Mouse (Mus musculus) brain, embryonic 14.5 days (tissue): Measurements from ENCODE around the gene Adcy5.

Experiments
- CTCF ChIP-seq: fragments of 200-500 bp; IDR thresholded peaks from 2 replicates; pipeline ENCODE4 v1.5.1; 2012; ENCODE audit warnings: inconsistent platforms, mild to moderate bottlenecking, moderate library complexity, borderline replicate concordance; ENCODE audit not compliant: insufficient read depth, insufficient read length; ENCODE audit errors: extremely low read depth
- POLR2A ChIP-seq: fragments of 200-500 bp; IDR thresholded peaks from 2 replicates; pipeline ENCODE4 v1.6.1; 2012; ENCODE audit warnings: mild to moderate bottlenecking, inconsistent platforms, borderline replicate concordance; ENCODE audit not compliant: poor library complexity, insufficient read depth, insufficient read length, severe bottlenecking; ENCODE audit errors: extremely low read depth

DNA sequence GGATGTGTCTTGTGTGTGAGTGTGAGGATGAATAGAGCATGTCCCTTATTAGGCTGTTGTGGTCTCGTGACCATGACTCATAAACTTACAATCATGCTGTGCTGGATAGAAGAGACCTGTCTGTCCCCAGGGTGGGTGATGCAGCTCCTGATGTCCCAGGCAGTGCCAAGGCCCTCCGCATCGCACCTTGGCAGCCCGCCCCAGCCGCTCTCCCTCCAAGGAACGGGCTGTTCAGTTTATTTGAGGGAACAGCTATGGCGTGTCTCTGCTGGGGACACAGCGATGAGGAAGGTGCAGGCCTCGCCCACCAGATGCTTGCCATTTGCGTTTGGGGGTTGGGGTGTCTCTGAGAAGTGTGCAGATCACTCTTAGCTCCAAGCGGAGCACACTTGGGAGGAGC, 28.5 kb downstream of the Adcy5 start:
- TF ChIP-seq CTCF (no peak), POLR2A (no peak)
